Mouse (Mus musculus) forelimb bud, embryonic 11.5 days (tissue): ENCODE data around the gene Zrsr1.

Experiments
- DNase-seq: peaks from one replicate; pipeline ENCODE4 v3.0.0-alpha.2; 2012; ENCODE audit warnings: low read depth, low spot score

Gene Zrsr1

DNA sequence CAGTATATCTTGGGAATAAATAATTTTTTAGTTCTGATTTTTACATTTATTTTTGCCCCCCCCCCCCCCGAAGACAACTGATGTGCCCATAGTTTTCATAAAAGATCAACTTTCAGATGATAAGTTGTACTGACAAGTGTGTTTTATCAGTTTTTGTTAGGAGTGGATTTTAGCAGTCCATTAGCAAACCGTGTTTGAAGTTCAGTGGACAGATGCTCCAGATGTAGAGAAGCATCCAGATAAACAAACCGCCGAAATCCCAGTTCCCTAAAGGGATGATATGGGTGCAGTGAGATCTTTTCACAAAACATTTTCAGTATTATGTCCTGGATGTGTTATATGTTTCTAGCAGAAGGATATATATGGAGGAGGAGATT, 37.0 kb downstream of the Zrsr1 start:
- no peak for DNase-seq

DNA sequence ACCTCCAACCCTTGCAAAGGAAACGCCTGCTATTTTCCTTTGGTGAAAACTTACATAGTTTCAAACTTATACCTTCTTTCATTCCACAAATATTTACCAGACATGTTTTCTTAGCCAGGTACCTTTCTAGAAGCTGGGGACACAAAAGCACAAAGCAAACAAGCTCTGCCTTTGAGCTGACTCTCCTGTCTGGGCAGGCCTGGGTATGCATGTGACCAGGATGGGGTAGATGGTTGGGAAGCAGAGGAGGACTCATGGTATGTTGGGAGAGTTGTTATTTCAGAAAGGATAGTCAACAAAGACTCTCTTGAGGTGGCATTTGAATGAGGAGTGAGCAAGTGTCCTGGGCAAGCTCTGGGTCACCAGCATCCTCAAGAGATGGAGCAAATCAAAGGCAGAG, 41.3 kb downstream of the Zrsr1 start:
- no peak for DNase-seq

DNA sequence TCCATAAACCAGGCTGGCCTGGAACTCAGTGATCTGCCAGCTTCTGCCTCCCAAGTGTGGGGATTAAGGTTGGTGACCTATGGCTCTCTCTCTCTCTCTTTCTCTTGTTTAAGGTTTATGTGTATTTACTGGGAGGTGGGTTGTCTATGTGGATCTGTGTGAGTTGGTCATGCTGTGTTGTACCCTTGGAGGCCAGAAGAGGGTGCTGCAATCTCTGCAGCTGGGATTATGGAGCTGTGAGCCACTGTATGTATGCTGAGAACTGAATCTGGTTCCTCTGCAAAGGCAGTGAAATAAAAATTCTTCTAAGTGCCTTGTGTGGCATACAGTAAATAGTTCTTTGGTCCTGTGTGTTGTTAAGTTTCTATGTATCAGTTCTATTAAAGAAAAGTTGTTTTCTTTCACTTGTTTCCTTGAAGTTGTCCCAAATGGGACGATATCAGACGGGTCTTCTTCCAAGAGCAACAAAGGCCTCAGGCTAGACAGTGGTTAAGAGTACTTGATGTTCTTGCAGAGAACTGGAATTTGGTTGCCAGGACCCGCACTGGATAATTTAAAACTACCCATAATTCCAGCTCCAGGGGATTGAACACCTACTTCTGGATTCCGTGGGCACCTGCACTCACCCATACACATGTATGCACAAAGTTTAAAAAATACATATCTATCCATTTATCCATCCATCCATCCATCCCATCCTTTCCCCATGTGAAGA, 41.9 kb downstream of the Zrsr1 start:
- no peak for DNase-seq

DNA sequence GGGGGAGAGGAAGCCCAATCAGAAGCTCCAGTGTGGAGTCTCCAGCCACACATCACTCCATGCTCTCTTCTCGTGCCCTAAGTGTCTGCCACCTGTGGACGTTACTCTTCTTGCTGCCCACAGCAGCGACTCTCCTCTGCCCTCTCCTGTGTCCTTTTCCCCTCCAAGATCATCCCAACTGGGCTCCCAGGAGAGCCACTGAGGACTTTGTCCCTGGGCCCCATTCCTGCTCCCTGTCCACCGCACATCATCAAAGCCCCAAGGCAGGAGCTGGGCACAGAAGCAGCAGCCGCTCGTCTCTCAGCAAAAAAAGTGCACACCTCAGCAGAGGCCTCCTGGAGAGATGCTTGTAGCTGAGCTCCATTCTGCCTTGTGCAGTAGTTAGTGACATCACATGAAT, 43.2 kb downstream of the Zrsr1 start:
- DNase-seq = no peak

DNA sequence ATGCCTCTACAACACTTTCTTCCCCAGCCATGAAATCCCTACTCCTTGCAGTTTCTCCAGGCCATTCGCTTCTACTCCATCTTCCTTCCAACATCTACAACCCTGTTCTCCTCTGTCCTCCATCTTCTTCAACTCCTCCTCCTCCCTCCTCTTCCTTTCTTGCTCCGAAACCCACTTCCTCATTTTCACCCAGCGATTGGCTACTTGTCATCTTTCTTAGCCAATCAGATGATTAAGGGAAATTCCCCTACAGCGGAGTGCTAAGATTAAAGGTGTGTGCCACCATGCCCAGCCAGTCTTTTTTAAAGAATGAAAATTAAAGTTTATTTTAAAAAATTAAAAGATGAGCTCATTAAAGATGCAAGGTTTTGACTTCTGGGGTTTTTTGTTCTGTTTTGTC, 46.1 kb downstream of the Zrsr1 start:
- no peak for DNase-seq

DNA sequence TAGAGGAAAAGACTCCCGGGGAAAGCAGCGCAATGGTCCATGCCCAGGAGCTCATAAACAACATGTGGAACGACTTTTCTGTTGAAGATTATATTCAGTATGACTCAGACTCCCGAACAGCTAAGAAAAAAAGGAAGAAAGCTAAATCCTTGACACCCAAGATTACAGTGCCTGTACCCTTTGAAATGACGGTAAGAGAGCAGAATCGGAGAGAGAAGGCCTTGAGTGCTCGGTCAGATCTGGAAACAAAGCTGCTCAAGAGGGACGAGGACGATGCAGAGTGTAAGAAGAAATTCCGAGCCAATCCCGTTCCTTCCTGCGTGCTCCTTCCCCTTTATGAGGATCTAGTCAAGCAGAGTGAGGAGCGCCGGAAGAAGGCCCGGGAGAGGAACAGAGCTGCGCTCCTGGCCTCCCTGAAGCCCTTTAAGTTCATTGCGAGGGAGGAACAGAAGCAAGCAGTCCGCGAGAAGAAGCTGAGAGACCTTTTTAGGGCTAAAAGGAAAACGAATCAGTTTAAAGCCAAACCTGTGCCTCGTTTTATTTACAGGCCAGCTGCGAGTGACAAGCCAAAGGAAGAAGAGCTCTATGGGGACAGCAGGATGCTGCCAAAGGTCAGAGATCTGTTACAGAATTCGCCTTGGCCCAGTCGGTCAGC, 48.4 kb downstream of the Zrsr1 start:
- no peak for DNase-seq

DNA sequence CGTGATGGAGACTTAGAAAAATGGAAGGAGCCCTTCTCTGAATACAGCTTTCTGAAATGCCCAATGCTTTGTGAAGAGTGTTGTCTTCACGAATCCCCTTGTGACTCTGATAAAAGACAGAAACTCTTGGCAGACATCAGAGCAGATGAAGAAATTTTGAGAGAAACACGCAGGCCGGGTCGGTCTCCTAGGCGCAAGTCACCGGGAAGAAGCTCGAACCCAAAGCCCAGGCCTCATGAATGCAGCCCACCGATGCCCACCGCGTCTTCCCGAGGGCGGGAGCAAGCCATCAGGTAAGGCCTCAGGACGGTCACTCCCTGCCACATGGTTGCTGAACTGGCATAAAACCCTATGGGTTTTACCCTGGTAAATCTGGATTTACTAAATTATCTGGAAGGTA, 49.0 kb downstream of the Zrsr1 start:
- no peak for DNase-seq

DNA sequence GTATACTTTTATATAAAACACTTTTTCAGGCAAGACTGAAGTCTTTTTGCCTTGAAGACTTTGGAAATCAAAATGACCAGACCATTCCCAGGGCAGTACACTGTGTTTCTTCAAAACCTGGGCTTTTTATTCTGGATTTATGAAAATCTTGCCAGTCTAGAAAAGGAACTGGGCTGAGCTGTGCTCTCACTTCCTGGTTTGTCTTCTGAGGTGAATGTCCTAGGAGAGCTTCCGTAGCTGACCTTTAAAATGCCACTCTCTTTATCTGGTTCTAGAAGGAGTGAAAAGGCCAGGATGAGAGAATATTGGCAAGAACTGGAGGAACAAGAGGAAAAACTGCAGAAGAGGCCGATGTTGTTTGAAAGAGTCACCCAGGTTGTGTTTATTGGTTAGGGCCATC, 51.4 kb downstream of the Zrsr1 start:
- DNase-seq = no peak

DNA sequence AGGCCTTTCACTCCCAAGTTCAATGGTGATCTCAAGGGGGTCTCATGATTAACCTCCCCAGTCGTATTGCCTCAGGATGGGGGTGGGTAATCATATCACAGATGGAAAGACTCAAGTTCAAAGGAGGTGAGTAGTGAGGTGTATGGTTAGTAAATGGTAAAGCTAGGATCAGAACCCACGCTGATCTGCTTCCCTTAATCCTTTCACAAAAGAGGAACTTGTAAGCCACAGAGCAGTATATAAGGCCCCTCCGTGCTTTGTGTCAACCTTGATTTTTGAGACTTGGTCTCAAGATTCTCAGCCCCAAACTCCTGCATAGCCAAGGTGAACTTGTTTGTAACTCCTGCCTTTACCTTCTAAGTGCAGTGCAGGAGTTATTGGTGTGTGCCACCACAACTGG, 52.4 kb downstream of the Zrsr1 start:
- DNase-seq = no peak
